Mouse (Mus musculus): ENCODE results near the gene Itpr2. TPM values are rescaled to one million over a fixed set of nuclear protein-coding genes. Genes with fewer than 3 reads are reported as not detected.

Itpr2 gene
- polyA plus RNA-seq, 1 experiment = 2.6 TPM

DNA sequence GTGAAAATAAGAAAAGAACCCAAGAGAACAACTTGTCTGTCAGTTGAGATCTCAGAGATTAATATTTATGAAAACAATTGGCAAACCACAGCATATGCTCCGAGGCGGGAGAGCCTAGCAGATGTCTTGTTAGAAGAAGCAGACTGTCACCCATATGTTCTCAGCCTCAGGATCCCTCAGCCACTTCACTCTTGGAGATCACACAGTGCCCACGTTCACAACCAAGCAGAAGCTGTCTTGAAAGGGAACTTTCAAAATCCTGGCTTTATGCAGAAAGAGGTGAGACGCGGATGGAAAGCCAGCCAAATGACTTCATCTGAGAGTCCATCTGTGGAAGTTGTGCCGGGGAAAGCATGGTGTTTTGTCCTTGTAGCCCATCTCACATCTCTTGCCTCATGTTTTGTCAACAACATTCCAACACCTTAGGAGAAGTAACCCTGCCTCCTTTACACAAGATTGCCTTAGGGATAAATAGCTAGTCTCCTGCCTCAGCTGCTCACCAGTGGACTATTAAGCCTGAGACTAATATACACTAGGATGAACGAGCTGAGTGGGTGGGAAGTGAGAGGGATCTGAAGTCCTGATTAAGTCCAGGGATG is 219.9 kb downstream of the Itpr2 start:
- H3ac ChIP-seq (ENCODE audit: control insufficient read depth, insufficient read length, low read depth) = no peak overlapping the region
- no peak overlapping the region for H3K4me3 ChIP-seq (ENCODE audit: insufficient read depth, poor library complexity, severe bottlenecking)
- H3K27me3 ChIP-seq (ENCODE audit: control insufficient read depth, insufficient read depth, insufficient read length) = no peaks in the 10 kb centered on the region
- no peaks in the 10 kb centered on the region for H3K36me3 ChIP-seq (ENCODE audit: control insufficient read depth, insufficient read depth)
- H3K79me2 ChIP-seq (ENCODE audit: control insufficient read depth, insufficient read depth) = no peaks in the 10 kb centered on the region
- no peak for TF ChIP-seq CTCF (IDR thresholded peaks at IDR 0.05; ENCODE audit: control insufficient read depth, insufficient read depth, insufficient read length)
- TF ChIP-seq CEBPB (IDR thresholded peaks at IDR 0.05; ENCODE audit: low read depth) = no peak
- TF ChIP-seq FOSL1 (IDR thresholded peaks at IDR 0.05; ENCODE audit: insufficient read depth, low read length, poor library complexity, severe bottlenecking) = no peak
- no peak for TF ChIP-seq USF1 (IDR thresholded peaks at IDR 0.05; ENCODE audit: low read depth)
- TF ChIP-seq MYOD1 (IDR thresholded peaks at IDR 0.05; ENCODE audit: control insufficient read depth, insufficient read length, low read depth) = no peak
- no peak for TF ChIP-seq MYOG (IDR thresholded peaks at IDR 0.05; ENCODE audit: control insufficient read depth, extremely low read depth, insufficient read length)
- TF ChIP-seq MAX (IDR thresholded peaks at IDR 0.05) = no peak
- H3K79me3 ChIP-seq (ENCODE audit: low read depth) = no peaks in the 10 kb centered on the region

DNA sequence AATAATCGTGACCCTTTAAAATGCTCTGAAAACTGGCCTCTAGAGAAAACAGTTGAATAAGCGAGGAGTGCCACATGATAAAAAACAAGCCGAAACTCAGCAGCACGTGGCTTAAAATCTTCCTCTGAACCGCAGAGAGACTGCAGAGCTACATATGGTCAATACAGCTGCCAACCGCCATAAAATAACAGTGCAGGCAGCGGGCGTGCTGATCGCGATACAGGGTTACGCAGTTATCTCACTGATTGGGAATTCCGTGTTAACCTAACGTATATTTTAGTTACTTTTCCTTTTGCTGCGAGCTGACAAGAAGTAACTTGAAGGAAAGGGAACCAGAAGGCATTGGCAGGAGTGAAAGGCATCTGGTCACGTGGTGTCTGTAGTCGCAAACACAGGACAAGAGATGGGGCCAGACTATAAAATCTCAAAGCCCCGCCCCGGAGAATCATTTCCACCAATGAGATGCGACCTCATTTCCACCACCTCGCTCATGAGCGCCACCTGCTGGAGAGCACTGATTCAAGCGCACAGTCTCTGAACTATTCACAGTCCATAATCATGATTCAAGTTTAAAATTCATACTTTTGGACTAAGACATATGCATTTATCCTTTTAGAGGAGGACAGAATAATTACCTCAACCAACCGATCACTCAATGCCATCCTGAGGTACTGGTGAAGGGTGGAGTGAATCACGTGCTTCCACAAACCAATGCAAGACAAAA is 220.7 kb downstream of the Itpr2 start:
- no peaks in the 10 kb centered on the region for H3K79me2 ChIP-seq (ENCODE audit: control insufficient read depth, insufficient read depth)
- no peaks in the 10 kb centered on the region for H3K79me3 ChIP-seq (ENCODE audit: low read depth)
- H3K36me3 ChIP-seq (ENCODE audit: control insufficient read depth, insufficient read depth) = no peaks in the 10 kb centered on the region
- no peak overlapping the region for H3K4me3 ChIP-seq (ENCODE audit: insufficient read depth, poor library complexity, severe bottlenecking)
- no peak for TF ChIP-seq FOSL1 (IDR thresholded peaks at IDR 0.05; ENCODE audit: insufficient read depth, low read length, poor library complexity, severe bottlenecking)
- no peak for TF ChIP-seq MYOD1 (IDR thresholded peaks at IDR 0.05; ENCODE audit: control insufficient read depth, insufficient read length, low read depth)
- no peak for TF ChIP-seq MAX (IDR thresholded peaks at IDR 0.05)
- TF ChIP-seq CTCF (IDR thresholded peaks at IDR 0.05; ENCODE audit: control insufficient read depth, insufficient read depth, insufficient read length) = no peak
- TF ChIP-seq MYOG (IDR thresholded peaks at IDR 0.05; ENCODE audit: control insufficient read depth, extremely low read depth, insufficient read length) = no peak
- no peak for TF ChIP-seq USF1 (IDR thresholded peaks at IDR 0.05; ENCODE audit: low read depth)
- TF ChIP-seq CEBPB (IDR thresholded peaks at IDR 0.05; ENCODE audit: low read depth) = no peak
- no peaks in the 10 kb centered on the region for H3K27me3 ChIP-seq (ENCODE audit: control insufficient read depth, insufficient read depth, insufficient read length)
- no peak overlapping the region for H3ac ChIP-seq (ENCODE audit: control insufficient read depth, insufficient read length, low read depth)

DNA sequence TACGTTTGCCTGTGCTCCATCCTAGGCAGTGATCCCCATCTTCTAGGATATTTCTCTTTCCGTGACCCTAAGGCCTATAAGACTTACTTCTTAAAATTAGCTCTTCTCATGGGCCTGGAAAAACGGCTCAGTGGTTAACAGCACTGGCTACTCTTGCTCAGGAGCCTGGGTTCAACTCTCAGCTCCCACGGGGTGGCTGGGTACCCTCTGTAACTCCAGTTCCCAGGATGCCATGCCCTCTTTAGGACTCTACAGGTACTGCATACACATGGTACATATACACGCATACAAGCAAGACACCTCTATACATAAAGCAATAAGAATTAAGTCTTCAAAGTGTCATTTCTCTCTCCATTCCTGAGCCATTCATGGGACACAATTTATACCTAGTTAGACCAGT is 228.8 kb downstream of the Itpr2 start:
- Histone ChIP-seq H3K27me3 (ENCODE audit: control insufficient read depth, insufficient read depth, insufficient read length) (no peaks in the 10 kb centered on the region), H3K79me3 (ENCODE audit: low read depth) (no peaks in the 10 kb centered on the region), H3K4me3 (ENCODE audit: insufficient read depth, poor library complexity, severe bottlenecking) (no peak overlapping the region), H3K36me3 (ENCODE audit: control insufficient read depth, insufficient read depth) (no peaks in the 10 kb centered on the region), H3K79me2 (ENCODE audit: control insufficient read depth, insufficient read depth) (no peaks in the 10 kb centered on the region), H3ac (ENCODE audit: control insufficient read depth, insufficient read length, low read depth) (no peak overlapping the region)
- TF ChIP-seq MYOG (IDR thresholded peaks at IDR 0.05; ENCODE audit: control insufficient read depth, extremely low read depth, insufficient read length) (no peak), FOSL1 (IDR thresholded peaks at IDR 0.05; ENCODE audit: insufficient read depth, low read length, poor library complexity, severe bottlenecking) (no peak)

DNA sequence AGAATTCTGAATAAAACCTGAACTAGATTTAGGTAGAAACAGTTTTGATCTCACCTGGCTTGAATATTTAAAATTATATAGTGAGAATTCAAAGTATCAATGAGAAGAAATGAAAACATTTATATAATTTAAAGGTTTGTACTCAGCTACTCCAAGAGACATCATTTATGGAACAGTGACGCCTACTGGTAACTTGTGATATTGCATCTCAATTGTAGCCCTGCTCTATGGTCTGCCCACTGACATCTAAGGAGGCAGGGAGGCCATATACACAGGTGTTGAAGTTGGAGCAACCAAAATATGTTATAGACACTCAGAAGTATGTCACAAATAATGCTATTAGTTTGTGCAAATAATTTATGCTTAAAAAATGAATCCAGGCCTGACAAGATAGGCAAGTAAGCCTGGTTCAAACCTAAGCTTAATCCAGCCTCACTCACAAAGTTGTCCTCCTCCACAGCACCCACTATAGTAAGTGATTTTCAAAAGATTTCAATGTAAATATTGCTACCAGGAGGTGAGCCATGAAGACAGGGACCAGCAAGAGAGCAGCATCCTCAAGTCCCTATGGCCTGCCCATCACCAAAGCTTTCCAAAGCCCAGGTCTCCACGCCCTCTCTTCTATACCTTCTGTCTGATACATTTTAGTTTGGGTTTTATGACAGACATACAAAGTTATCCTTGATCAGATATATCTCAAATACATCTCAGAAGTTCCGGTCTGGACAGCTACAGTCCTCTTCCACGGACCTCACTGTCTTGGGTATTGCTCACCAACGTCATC is 229.6 kb downstream of the Itpr2 start:
- Histone ChIP-seq H3ac (ENCODE audit: control insufficient read depth, insufficient read length, low read depth) (no peak overlapping the region), H3K4me3 (ENCODE audit: insufficient read depth, poor library complexity, severe bottlenecking) (no peak overlapping the region), H3K36me3 (ENCODE audit: control insufficient read depth, insufficient read depth) (no peaks in the 10 kb centered on the region), H3K27me3 (ENCODE audit: control insufficient read depth, insufficient read depth, insufficient read length) (no peaks in the 10 kb centered on the region), H3K79me2 (ENCODE audit: control insufficient read depth, insufficient read depth) (no peaks in the 10 kb centered on the region), H3K79me3 (ENCODE audit: low read depth) (no peaks in the 10 kb centered on the region)
- TF ChIP-seq MYOD1 (IDR thresholded peaks at IDR 0.05; ENCODE audit: control insufficient read depth, insufficient read length, low read depth) (no peak), CTCF (IDR thresholded peaks at IDR 0.05; ENCODE audit: control insufficient read depth, insufficient read depth, insufficient read length) (peak; percentile 59)

DNA sequence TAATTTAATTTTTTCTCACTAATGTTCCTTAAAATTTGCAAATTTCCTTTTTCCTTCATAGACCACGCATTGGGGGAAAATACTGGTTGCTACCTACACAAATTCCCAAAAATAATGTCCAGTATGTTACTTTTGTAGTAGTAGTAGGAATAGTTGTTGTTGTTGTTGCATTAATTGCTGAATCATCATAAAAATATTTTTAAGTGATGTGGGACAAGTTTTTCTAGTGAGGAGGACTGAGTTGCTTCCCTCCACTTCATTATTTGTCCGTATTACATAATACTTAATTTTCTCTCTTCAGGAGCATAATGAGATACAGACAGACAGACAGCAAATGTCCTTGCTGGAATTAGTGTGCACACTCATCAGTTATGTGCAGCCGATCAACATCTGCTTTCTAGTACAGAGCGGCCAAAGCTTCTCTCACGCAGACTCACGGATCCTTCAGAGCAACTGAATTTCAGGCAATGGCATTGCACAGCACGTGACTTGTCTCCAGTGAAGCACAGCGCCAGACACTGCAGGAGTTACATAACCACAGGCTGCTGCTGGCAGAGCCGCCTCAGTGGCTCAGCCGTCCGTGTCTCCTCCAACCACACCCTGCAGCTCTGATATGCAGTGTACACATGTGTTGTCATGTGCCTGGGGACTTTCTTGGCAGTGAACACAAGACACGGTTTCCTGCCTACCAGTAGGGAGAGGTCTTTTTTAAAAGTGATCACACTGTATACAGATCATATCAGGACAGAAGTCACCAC is 231.1 kb downstream of the Itpr2 start:
- H3ac ChIP-seq (ENCODE audit: control insufficient read depth, insufficient read length, low read depth) = no peak overlapping the region
- H3K79me2 ChIP-seq (ENCODE audit: control insufficient read depth, insufficient read depth) = no peaks in the 10 kb centered on the region
- H3K4me3 ChIP-seq (ENCODE audit: insufficient read depth, poor library complexity, severe bottlenecking) = no peak overlapping the region
- H3K27me3 ChIP-seq (ENCODE audit: control insufficient read depth, insufficient read depth, insufficient read length) = no peaks in the 10 kb centered on the region
- no peaks in the 10 kb centered on the region for H3K36me3 ChIP-seq (ENCODE audit: control insufficient read depth, insufficient read depth)
- TF ChIP-seq CEBPB (IDR thresholded peaks at IDR 0.05; ENCODE audit: low read depth) = peak; percentile 11
- TF ChIP-seq CTCF (IDR thresholded peaks at IDR 0.05; ENCODE audit: control insufficient read depth, insufficient read depth, insufficient read length) = no peak
- peak; percentile 17 for TF ChIP-seq MAX (IDR thresholded peaks at IDR 0.05)
- peak; percentile 39 for TF ChIP-seq MYOD1 (IDR thresholded peaks at IDR 0.05; ENCODE audit: control insufficient read depth, insufficient read length, low read depth)
- peak; percentile 92 for TF ChIP-seq USF1 (IDR thresholded peaks at IDR 0.05; ENCODE audit: low read depth)
- TF ChIP-seq MYOG (IDR thresholded peaks at IDR 0.05; ENCODE audit: control insufficient read depth, extremely low read depth, insufficient read length) = no peak
- no peak for TF ChIP-seq FOSL1 (IDR thresholded peaks at IDR 0.05; ENCODE audit: insufficient read depth, low read length, poor library complexity, severe bottlenecking)
- H3K79me3 ChIP-seq (ENCODE audit: low read depth) = no peaks in the 10 kb centered on the region

Data from C2C12 (cell line).